Mouse (Mus musculus): Measurements from ENCODE around the gene 2610001J05Rik.
A peak's percentile ranks its signal among the peaks of the same experiment; 100 is the strongest.
"Not testable (repeated sequence)": the region's sequence is repeated elsewhere in the genome, so short reads cannot be mapped to it uniquely, and the experiment has no call there.

2610001J05Rik gene

GRCm38 (mm10) chr6:13870919-13871624, at the start of gene 2610001J05Rik:
TSS of gene 2610001J05Rik (minus strand) at chr6:13871518.
- DNase-seq (ENCODE audit: low read depth, low spot score), result peak; percentile 93

GRCm38 (mm10) chr6:13909762-13910537, 38.6 kb upstream of the 2610001J05Rik start:
- no peak for DNase-seq (ENCODE audit: low read depth, low spot score)

- DNase-seq (ENCODE audit: low read depth, low spot score), result no peak
These were observed 31.8 kb upstream of the 2610001J05Rik start for GRCm38 (mm10) chr6:13902941-13903627.

DNA sequence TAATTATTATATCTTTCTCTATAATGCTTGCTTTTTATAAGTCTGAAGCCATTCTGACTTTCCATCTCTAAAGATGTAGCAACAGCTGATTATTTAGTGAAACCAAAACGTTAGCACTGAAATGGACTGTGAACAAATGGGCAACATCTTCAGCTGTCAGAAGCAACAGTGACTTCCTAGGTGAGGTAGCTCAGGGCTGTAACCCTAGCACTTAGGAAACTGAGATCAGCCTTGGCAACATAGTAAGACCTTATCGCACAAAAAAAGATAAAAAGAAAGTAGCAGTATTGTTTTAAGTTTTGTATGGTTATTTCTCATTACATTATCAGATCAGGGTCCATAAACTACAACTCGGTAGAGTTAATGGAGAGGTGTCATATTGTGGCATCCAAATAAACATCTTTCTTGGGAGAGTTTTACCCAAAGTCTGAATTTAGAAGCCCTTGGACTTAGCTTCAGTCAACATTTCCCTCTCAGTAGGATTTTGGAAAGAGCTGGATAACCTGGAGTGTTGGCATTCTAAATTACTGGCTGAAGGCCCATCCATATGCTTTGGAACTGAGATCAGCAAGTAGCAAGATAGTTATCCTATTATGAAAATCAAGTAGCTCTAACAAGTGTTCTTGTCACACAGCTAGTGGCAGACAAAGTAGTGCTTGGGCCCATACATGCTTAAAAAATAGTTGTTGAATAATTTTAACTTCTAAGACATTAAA, 13.7 kb upstream of the 2610001J05Rik start:
- DNase-seq (ENCODE audit: low read depth, low spot score), result no peak

DNA sequence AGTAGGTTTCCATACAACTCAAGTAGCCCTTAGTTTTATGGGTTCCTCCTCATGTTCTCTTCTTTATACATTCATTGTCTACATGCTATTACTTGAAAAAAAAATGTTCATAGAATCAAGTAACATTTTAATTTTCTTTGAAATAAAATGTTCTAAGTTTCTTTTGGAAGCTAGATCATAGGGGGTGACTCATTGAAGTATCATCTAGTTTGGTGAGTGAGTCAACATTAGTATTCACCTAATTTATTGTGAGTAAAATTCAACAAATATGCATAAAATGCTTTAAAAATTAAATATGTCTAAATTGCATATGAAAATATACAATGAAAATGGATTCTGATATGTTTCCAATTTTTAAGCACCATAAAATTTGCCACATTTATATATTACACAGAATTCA, 11.6 kb upstream of the 2610001J05Rik start:
- DNase-seq (ENCODE audit: low read depth, low spot score), result no peak

GRCm38 (mm10) chr6:13873959-13874358, 2.6 kb upstream of the 2610001J05Rik start:
- DNase-seq (ENCODE audit: low read depth, low spot score), result no peak

DNA sequence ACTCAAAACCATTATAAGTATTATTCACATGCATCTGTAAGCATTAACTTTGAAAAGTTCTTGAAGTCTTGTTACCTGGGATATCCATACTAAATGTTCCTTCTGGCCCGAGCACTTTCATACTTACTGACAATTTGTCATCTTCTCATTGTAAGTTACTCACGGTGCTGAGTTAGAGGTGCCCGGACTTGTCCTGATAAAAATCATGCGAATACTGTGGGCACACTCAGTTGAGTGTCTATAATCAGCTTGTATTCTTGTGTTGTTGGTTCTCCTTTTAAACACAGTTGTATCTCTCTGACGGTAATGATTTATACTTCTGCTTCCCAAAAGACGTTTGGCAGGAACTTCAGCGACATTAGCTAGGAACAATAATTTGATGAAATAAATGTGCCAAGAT, 758 bp upstream of the 2610001J05Rik start:
- no peak for DNase-seq (ENCODE audit: low read depth, low spot score)

- DNase-seq (ENCODE audit: low read depth, low spot score), result no peak
These were observed 274 bp upstream of the 2610001J05Rik start for GRCm38 (mm10) chr6:13871625-13871958.

DNA sequence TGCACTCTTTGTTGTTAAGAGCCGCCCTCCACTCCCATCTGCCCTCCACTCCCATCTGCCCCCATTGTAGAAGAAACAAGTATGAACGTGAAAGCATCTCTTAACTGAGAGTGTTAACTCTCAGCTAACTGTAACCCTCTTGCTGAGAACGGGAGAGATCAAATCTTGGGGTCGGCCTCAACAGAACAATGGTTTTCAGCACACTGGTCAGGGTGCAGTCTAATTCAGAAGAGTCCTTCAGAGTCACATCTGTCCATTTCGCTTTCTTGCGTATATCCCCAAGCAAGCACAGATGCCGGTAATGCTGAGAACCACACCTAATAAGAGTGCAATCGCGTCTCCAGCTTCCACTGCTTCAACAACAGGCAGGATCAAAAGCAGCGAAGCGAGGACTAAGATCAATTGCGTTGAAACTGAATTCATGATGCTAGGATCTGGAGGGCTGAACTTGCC, 1.0 kb downstream of the 2610001J05Rik start:
- peak; percentile 10 for DNase-seq (ENCODE audit: low read depth, low spot score)

DNA sequence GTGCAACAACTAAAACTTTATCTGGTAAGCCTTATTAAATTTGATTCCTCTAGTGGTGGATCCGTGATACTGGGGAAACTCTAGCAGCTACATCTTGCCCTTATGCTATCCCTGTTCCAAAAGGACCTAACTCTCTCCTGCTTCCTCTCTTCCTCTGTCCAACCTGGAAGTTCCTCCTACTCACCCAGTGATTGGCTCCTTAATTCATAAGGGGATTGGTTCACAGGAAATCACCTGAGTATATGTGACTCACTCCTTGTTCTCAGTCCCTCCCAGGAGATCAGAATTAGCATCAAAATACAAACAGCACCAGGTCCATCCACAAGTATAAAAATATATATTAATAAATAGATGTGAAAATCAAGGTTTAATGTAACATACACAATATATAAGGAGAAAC, 10.7 kb downstream of the 2610001J05Rik start:
- DNase-seq (ENCODE audit: low read depth, low spot score), result no peak

GRCm38 (mm10) chr6:13859877-13860585, 11.3 kb downstream of the 2610001J05Rik start:
- no peak for DNase-seq (ENCODE audit: low read depth, low spot score)

- DNase-seq (ENCODE audit: low read depth, low spot score), result no peak
These were observed 17.1 kb downstream of the 2610001J05Rik start for GRCm38 (mm10) chr6:13854230-13854629.

DNA sequence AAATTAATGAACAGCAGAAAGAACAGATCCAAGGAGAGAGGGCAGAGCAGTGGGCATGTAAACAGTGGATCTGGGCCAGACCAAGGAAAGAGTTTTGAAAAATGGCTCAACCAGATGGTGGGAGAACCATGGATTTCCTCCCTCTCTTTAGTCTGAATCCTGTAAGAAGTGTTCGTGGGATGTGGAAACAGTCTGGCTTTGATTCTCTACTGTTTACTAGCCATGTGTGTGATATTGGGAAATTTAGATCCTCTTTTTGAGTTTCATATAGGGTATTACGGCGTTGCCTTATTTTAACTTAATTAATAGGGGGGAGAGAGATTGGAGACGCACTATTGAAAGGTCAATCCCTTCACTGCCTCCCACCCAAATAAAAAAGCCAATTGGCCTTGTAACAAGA, 18.1 kb downstream of the 2610001J05Rik start:
- DNase-seq (ENCODE audit: low read depth, low spot score), result no peak

GRCm38 (mm10) chr6:13846031-13846430, 25.3 kb downstream of the 2610001J05Rik start:
- not testable (repeated sequence) for DNase-seq (ENCODE audit: low read depth, low spot score)

- DNase-seq (ENCODE audit: low read depth, low spot score), result peak; percentile 6
These were observed 31.8 kb downstream of the 2610001J05Rik start, which contains the start of gene Gpr85 for GRCm38 (mm10) chr6:13839345-13840054. TSS of gene Gpr85 (minus strand) at chr6:13839942.

- DNase-seq (ENCODE audit: low read depth, low spot score), result peak; percentile 55
These were observed 32.5 kb downstream of the 2610001J05Rik start for GRCm38 (mm10) chr6:13838677-13839344.

DNA sequence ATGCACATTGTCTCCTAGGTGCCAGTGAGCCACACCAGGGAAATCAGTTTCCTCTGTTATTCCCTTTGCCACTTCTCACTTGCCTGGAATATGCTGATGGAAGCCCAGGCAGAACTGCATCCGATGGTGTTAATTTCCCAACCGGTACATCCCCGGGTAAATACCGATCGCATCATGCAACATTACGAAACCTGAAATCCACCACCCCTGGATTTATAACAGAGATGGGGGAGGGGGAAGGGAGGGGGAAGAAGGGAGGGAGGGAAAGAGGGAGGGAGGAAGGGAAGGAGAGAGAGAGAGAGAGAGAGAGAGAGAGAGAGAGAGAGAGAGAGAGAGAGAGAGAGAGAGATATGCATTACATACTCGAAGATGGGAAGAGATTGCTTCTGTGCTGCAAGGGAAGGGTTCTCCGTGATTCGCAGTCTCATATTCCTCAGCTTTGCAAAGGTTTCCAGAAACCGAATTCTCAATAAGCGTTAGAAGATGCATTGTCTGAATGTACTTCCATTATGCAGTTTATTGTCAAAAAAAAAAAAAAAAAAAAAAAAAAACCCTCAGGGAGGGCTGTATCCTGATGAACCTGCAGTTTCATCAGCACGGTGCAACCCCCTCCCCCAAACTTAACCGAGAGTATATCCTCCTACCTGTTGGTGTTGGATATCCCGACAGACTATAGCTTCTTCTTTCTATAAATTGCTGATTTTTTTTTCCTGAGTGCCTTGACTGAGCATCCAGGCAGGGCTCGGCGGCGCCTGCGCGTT, 33.2 kb downstream of the 2610001J05Rik start:
- DNase-seq (ENCODE audit: low read depth, low spot score), result no peak

DNA sequence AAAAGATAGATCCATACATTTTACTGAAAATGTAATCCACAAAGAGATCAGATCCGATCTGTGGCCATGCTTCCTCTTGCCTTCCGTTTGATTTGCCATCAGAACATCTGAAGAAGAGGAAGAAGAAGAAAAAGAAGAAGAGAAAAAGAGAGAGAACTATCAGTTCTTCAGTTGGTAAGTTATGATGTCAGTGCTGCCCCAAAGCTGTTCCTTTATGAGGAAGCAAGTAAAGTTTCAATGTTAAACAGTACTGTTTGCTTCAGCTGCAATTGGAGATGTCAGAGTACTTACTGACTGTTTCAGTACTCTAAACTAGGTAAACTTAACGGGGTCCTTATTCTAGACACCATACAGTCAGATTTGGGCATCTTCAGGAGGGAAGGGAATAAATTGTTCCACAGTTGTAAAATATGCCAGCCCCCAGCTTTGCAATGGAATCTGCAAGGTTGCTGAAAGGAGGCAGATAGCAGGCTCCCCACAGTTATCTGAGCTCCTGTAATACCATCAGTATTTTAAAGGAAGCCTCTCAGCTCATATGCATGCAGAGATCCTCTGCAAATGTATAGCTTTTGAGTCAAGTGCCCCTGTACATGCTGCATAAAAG, 34.2 kb downstream of the 2610001J05Rik start:
- no peak for DNase-seq (ENCODE audit: low read depth, low spot score)

Measured in CD4-positive, CD25-positive, alpha-beta regulatory T cell, adult 2 months (primary cell).